Mouse (Mus musculus): ENCODE data around the gene Dap3. TPM values are rescaled to one million over a fixed set of nuclear protein-coding genes. Genes with fewer than 3 reads are reported as not detected.
"Not testable (repeated sequence)": the region's sequence is repeated elsewhere in the genome, so short reads cannot be mapped to it uniquely, and the experiment has no call there.

Gene Dap3
- total RNA-seq, 2 experiments from 2014 or later = 62.4 to 76.1 TPM

DNA sequence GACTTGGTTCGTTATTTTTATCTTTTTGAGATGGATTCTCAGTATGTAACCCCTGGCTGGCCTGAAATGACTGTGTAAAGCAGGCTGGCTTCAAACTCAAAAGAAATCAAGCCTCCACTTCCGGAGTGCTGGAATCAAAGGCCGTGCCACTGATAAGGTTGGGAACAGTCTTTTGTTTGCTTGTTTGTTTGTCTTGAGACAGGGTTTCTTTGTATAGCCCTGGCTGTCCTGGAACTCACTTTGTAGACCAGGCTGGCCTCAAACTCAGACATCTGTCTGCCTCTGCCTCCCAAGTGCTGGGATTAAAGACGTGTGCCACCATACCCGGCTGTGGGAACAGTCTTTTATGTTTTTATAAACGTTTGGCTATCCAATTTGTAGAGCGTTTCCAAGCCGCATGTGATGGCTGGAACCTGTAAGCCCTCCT is 36.6 kb downstream of the Dap3 start:
- intact Hi-C loops (cut with DNase I) = no loop called here
- no peak for DNase-seq

GRCm38 (mm10) chr3:88913511-88914383 is 37.2 kb downstream of the Dap3 start, which contains the start of gene Msto1:
Gene Msto1 (minus strand): TSS chr3:88913999.
- intact Hi-C loops (cut with DNase I) = no loop called here
- peak; percentile 87 for DNase-seq

DNA sequence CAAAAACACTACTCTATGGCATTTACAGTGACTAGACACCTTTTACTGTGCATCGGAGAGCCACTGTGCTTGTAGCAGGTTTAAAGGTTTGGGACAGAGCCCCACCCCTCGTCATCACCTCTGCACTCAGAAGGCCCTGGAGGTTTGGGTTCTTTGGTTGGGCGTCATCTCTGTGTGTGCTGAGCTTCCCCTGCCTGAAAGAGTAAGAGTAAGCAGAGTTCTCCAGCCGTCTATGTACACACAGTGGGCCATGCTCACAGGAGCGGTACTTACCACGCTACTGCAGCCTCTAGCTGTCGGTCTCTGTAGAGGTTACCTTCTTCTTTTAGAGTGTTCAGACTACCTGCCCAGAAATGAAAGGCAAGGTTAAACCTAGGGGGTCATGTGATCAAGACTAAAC is 38.4 kb downstream of the Dap3 start:
- DNase-seq = no peak
- intact Hi-C loops (cut with DNase I) = no loop called here

DNA sequence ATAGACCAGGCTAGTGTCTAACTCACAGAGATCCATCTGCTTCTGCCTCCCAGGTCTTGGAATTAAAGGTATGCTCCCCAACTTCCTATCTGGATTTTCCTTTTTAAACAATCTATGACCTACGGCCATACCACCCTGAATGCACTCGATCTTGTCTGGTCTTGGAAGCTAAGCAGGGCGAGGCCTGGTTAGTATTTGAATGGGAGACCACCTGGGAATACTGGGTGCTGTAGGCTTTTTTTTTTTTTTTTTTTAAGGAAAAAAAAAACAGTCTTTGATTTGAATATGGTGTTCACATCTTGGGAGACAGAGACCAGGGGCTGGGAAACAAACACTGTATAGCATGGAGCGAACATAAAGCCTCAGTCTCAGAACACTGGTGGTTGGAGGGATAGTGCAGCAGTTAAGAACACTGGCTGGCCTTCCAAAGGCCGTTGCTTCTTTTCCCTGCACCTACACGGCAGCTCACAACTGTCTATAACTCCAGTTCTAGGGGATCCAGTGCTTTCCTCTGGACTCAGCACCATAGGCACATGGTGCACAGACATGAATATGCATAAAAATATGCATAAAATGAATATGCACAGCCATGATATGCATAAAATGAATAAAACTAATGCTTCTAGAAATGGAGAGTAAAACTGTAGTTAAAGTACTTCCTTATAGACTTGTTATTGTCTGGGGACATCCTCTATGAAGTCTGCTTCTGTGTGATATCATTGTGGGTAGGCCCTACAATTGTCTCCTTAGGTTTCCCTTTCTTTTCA is 44.4 kb downstream of the Dap3 start:
- DNase-seq = no peak
- intact Hi-C loops (cut with DNase I) = no loop called here

GRCm38 (mm10) chr3:88905741-88906140 is 45.2 kb downstream of the Dap3 start:
- no peak for DNase-seq
- intact Hi-C loops (cut with DNase I) = no loop called here

DNA sequence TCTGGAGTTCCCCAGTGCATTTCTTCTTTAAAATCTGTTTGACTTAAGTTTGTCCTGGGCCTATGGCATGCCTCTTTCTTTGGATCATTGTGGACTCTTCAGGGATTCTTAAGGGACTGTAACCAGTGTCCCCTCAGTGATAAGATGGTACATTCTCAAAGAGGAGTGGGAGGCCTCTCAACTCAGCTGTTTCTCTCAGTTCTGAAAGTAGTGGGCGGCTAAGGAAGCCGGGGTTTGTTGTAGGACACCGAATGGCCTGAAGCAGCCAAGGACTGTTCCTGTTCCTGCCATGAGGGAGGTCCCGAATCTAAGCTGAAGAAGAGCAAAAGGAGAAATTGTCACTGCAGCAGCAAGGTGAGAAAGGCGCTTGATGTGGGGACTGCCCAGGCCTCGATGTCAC is 45.8 kb downstream of the Dap3 start:
- intact Hi-C loops (cut with DNase I) = no loop called here
- no peak for DNase-seq

- no peak for DNase-seq
- intact Hi-C loops (cut with DNase I) = no loop called here
These were observed 46.2 kb downstream of the Dap3 start for GRCm38 (mm10) chr3:88904803-88905202.

DNA sequence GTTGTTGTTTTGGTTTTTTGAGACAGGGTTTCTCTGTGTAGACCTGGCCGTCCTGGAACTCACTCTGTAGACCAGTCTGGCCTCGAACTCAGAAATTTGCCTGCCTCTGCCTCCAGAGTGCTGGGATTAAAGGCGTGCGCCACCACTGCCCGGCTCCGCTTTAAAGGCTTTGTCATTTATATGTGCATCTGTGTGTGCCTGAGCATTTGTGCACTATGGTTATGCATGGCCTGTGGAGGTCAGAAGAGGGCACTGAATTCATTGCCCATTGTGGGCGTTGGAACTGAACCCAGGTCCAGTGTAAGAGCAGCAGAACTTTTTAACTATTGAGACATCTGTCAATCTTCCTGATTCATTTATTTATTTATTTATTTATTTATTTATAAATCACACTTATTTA is 58.0 kb downstream of the Dap3 start:
- intact Hi-C loops (cut with DNase I); DNase-seq: not testable (repeated sequence)

- intact Hi-C loops (cut with DNase I); DNase-seq: not testable (repeated sequence)
These were observed 68.4 kb downstream of the Dap3 start for GRCm38 (mm10) chr3:88882536-88882935.

Other genes starting within 250 kb of the Dap3 start
- gene Rit1, start 234.3 kb downstream of the Dap3 start, total RNA-seq (2021) = 10 to 100 TPM; 16.5 to 20.5 TPM
- 1 to 10 TPM; 2.1 to 3.1 TPM for gene Syt11, start 176.0 kb downstream of the Dap3 start, total RNA-seq (2021)
- gene Gon4l, start 116.0 kb downstream of the Dap3 start, total RNA-seq (2021) = 10 to 100 TPM; 12.2 to 12.8 TPM
- 1 to 10 TPM; 7.6 to 7.9 TPM for gene Msto1, start 37.2 kb downstream of the Dap3 start, total RNA-seq (2021)
- 10 to 100 TPM; 23.2 to 29.5 TPM for gene Ash1l, start 559 bp downstream of the Dap3 start, total RNA-seq (2021)
- 10 to 100 TPM; 14.8 to 15.7 TPM for gene Rusc1, start 142.1 kb upstream of the Dap3 start, total RNA-seq (2021)
- gene Gm43738, start 149.9 kb upstream of the Dap3 start, total RNA-seq (2021) = not detected
- gene Fdps, start 150.8 kb upstream of the Dap3 start, total RNA-seq (2021) = 10 to 100 TPM; 23.2 to 27.5 TPM
- not detected for gene Pklr, start 185.0 kb upstream of the Dap3 start, total RNA-seq (2021)
- under 1 TPM; 0.49 to 0.54 TPM for gene Hcn3, start 209.0 kb upstream of the Dap3 start, total RNA-seq (2021)
- 10 to 100 TPM; 15.0 to 16.5 TPM for gene Clk2, start 213.6 kb upstream of the Dap3 start, total RNA-seq (2021)
- 10 to 100 TPM; 33.8 to 36.0 TPM for gene Scamp3, start 226.3 kb upstream of the Dap3 start, total RNA-seq (2021)
- gene Fam189b, start 232.0 kb upstream of the Dap3 start, total RNA-seq (2021) = 10 to 100 TPM; 16.1 to 17.5 TPM